Mouse (Mus musculus) thymus, adult 2 months (tissue): ENCODE results near the gene Lmtk3.

Experiments used
- CTCF ChIP-seq: fragments of 200-500 bp; IDR thresholded peaks from 2 replicates; pipeline ENCODE4 v1.5.1; 2012; ENCODE audit warnings: mild to moderate bottlenecking, control low read depth, low read length, moderate library complexity, borderline replicate concordance; ENCODE audit not compliant: control insufficient read depth, poor library complexity, insufficient read depth; ENCODE audit errors: extremely low read depth
- POLR2A ChIP-seq: fragments of 200-500 bp; IDR thresholded peaks from 2 replicates; pipeline ENCODE4 v1.6.1; 2012; ENCODE audit warnings: mild to moderate bottlenecking, low read length, control low read depth, moderate library complexity; ENCODE audit not compliant: control insufficient read depth, poor library complexity, insufficient read depth; ENCODE audit errors: extremely low read depth

- TF ChIP-seq CTCF (no peak), POLR2A (no peak)
Measured at GRCm38 (mm10) chr7:45832428-45832827, 48.9 kb downstream of the Lmtk3 start.
